Mouse (Mus musculus) testis, adult 2 months (tissue): ENCODE measurements at regions not wholly inside any gene's neighbourhood (a gene's known extent, or its start where the extent isn't known, plus 50 kb on each side); places are given as distances from the start of the nearest gene placed in this dataset.

Experiments
- H3K27ac ChIP-seq: fragments of 200-500 bp; 2 replicates; pipeline ENCODE4 v1.5.1; 2012; ENCODE audit warnings: low read depth, low read length; ENCODE audit not compliant: control insufficient read depth, insufficient read depth
- H3K27me3 ChIP-seq: fragments of 200-500 bp; 2 replicates; pipeline ENCODE4 v1.6.1; 2012; ENCODE audit warnings: mild to moderate bottlenecking, low read length, moderate library complexity; ENCODE audit not compliant: control insufficient read depth, insufficient read depth
- H3K36me3 ChIP-seq: fragments of 200-500 bp; 2 replicates; pipeline ENCODE4 v1.6.1; 2012; ENCODE audit warnings: mild to moderate bottlenecking, low read length; ENCODE audit not compliant: control insufficient read depth, insufficient read depth
- H3K4me1 ChIP-seq: fragments of 200-500 bp; 2 replicates; pipeline ENCODE4 v1.6.1; 2012; ENCODE audit warnings: low read length; ENCODE audit not compliant: control insufficient read depth, insufficient read depth
- H3K4me3 ChIP-seq: fragments of 200-500 bp; 2 replicates; pipeline ENCODE4 v1.5.1; 2012; ENCODE audit warnings: low read depth, mild to moderate bottlenecking, low read length, moderate library complexity, mixed read lengths; ENCODE audit not compliant: control insufficient read depth
- CTCF ChIP-seq: fragments of 200-500 bp; IDR thresholded peaks from 2 replicates; pipeline ENCODE4 v1.5.1; 2012; ENCODE audit warnings: low read depth, mild to moderate bottlenecking, inconsistent platforms, low read length, moderate library complexity; ENCODE audit not compliant: control insufficient read depth, insufficient read depth, insufficient replicate concordance
- POLR2A ChIP-seq: fragments of 200-500 bp; IDR thresholded peaks from 2 replicates; pipeline ENCODE4 v1.6.1; 2012; ENCODE audit warnings: low read depth, mild to moderate bottlenecking, inconsistent platforms, low read length, moderate library complexity; ENCODE audit not compliant: control insufficient read depth

- Histone ChIP-seq H3K27me3 (no peaks in the 10 kb centered on the region), H3K27ac (no peak overlapping the region), H3K4me1 (no peaks in the 10 kb centered on the region), H3K36me3 (no peaks in the 10 kb centered on the region), H3K4me3 (no peak overlapping the region)
- no peak for TF ChIP-seq POLR2A
- TF ChIP-seq CTCF, result no peak
These were observed 56.6 kb upstream of the Chd6 start for GRCm38 (mm10) chr2:161165495-161165894.

GRCm38 (mm10) chr2:161164320-161164719 lies 55.4 kb upstream of the Chd6 start:
- no peak overlapping the region for H3K4me3 ChIP-seq
- H3K4me1 ChIP-seq, result no peaks in the 10 kb centered on the region
- TF ChIP-seq POLR2A (no peak), CTCF (no peak)
- no peaks in the 10 kb centered on the region for H3K27me3 ChIP-seq
- H3K27ac ChIP-seq, result no peak overlapping the region
- no peaks in the 10 kb centered on the region for H3K36me3 ChIP-seq
